Mouse (Mus musculus) lung, embryonic 16.5 days (tissue): ENCODE measurements at regions not wholly inside any gene's neighbourhood (a gene's known extent, or its start where the extent isn't known, plus 50 kb on each side); places are given as distances from the start of the nearest gene placed in this dataset.

Experiments
- ATAC-seq: fragments of 200-750 bp; cut with Nextera tagmentation; 2 replicates; pipeline ENCODE4 v1.8.0; 2017; ENCODE audit warnings: low read depth, mild to moderate bottlenecking, moderate library complexity
- H3K27ac ChIP-seq: fragments of 300-500 bp; sonication (generic); 2 replicates; pipeline ENCODE4 v1.5.1; 2014; ENCODE audit warnings: mild to moderate bottlenecking, control low read depth, low read length
- H3K27me3 ChIP-seq: fragments of 300-500 bp; sonication (generic); 2 replicates; pipeline ENCODE4 v1.6.1; 2014; ENCODE audit warnings: low read depth, low read length, mixed read lengths; ENCODE audit not compliant: control insufficient read depth, insufficient read depth
- H3K36me3 ChIP-seq: fragments of 300-500 bp; sonication (generic); 2 replicates; pipeline ENCODE4 v1.6.1; 2014; ENCODE audit warnings: low read length; ENCODE audit not compliant: control insufficient read depth, insufficient read depth
- H3K4me1 ChIP-seq: fragments of 300-500 bp; sonication (generic); replicated peaks from 2 replicates; pipeline ENCODE4 v1.6.1; 2014; ENCODE audit warnings: low read length, mixed read lengths; ENCODE audit not compliant: control insufficient read depth, insufficient read depth
- H3K4me2 ChIP-seq: fragments of 300-500 bp; sonication (generic); 2 replicates; pipeline ENCODE4 v1.6.1; 2014; ENCODE audit warnings: low read depth, low read length, control low read depth
- H3K4me3 ChIP-seq: fragments of 300-500 bp; sonication (generic); 2 replicates; pipeline ENCODE4 v1.5.1; 2014; ENCODE audit warnings: mild to moderate bottlenecking, low read length, control low read depth
- H3K9ac ChIP-seq: fragments of 300-500 bp; sonication (generic); 2 replicates; pipeline ENCODE4 v1.6.1; 2014; ENCODE audit warnings: low read length, control low read depth
- H3K9me3 ChIP-seq: fragments of 300-500 bp; sonication (generic); 2 replicates; pipeline ENCODE4 v1.6.1; 2016; ENCODE audit warnings: low read length; ENCODE audit not compliant: control insufficient read depth
- WGBS: fragments of 180-500 bp; shearing (Covaris S2); extraction: QIAGEN DNeasy Blood & Tissue Kit; methylation state at CpG from one replicate; pipeline ENCODE4 v1.1.7; 2014; 5-methylcytosine and 5-hydroxymethylcytosine counted together

GRCm38 (mm10) chr15:31673038-31673437 is 71.4 kb downstream of the Fam173b start:
- 43% methylated on average over 5 of the region's 5 CpGs for WGBS
- H3K9ac ChIP-seq, result no peak overlapping the region
- no peaks in the 10 kb centered on the region for H3K36me3 ChIP-seq
- H3K9me3 ChIP-seq, result no peaks in the 10 kb centered on the region
- H3K4me3 ChIP-seq, result no peak overlapping the region
- no peaks in the 10 kb centered on the region for H3K27me3 ChIP-seq
- H3K4me1 ChIP-seq, result 0 out of 2 replicates have a peak, but pooled peaks cover 3% of the 10 kb centered on the region
- no peak overlapping the region for H3K4me2 ChIP-seq
- peak; percentile 64 for ATAC-seq
- no peak overlapping the region for H3K27ac ChIP-seq

GRCm38 (mm10) chr15:31676771-31677191 is 75.1 kb downstream of the Fam173b start:
- no peak overlapping the region for H3K9ac ChIP-seq
- ATAC-seq, result peak; percentile 52

GRCm38 (mm10) chr15:31693109-31693508 is 91.5 kb downstream of the Fam173b start:
- Histone ChIP-seq H3K4me2 (no peak overlapping the region), H3K4me3 (no peak overlapping the region), H3K27ac (no peak overlapping the region), H3K4me1 (no peaks in the 10 kb centered on the region), H3K9ac (no peak overlapping the region), H3K27me3 (no peaks in the 10 kb centered on the region), H3K9me3 (no peaks in the 10 kb centered on the region), H3K36me3 (no peaks in the 10 kb centered on the region)
- ATAC-seq, result no peak
- WGBS, result 22% methylated on average over 3 of the region's 3 CpGs

More at GRCm38 (mm10) chr15:31676771-31677191, 75.1 kb downstream of the Fam173b start:
- no peaks in the 10 kb centered on the region for H3K27me3 ChIP-seq
- no peaks in the 10 kb centered on the region for H3K36me3 ChIP-seq
- H3K9me3 ChIP-seq, result no peaks in the 10 kb centered on the region
- no peak overlapping the region for H3K4me2 ChIP-seq
- 0 out of 2 replicates have a peak, but pooled peaks cover 3% of the 10 kb centered on the region for H3K4me1 ChIP-seq
- no peak overlapping the region for H3K27ac ChIP-seq
- no peak overlapping the region for H3K4me3 ChIP-seq
- WGBS, result 43% methylated on average over 7 of the region's 7 CpGs

GRCm38 (mm10) chr15:31694877-31695671 is 93.4 kb downstream of the Fam173b start:
- Histone ChIP-seq H3K27ac (no peak overlapping the region), H3K9ac (no peak overlapping the region), H3K4me1 (no peaks in the 10 kb centered on the region), H3K4me2 (no peak overlapping the region), H3K27me3 (no peaks in the 10 kb centered on the region), H3K4me3 (no peak overlapping the region), H3K9me3 (no peaks in the 10 kb centered on the region), H3K36me3 (no peaks in the 10 kb centered on the region)
- ATAC-seq, result no peak
- WGBS, result 74% methylated on average over 8 of the region's 8 CpGs

- no peak overlapping the region for H3K4me3 ChIP-seq
- no peaks in the 10 kb centered on the region for H3K9me3 ChIP-seq
- H3K4me2 ChIP-seq, result no peak overlapping the region
- H3K27me3 ChIP-seq, result no peaks in the 10 kb centered on the region
- H3K9ac ChIP-seq, result no peak overlapping the region
- H3K36me3 ChIP-seq, result no peaks in the 10 kb centered on the region
- no peak overlapping the region for H3K27ac ChIP-seq
- H3K4me1 ChIP-seq, result no peaks in the 10 kb centered on the region
- ATAC-seq, result no peak
- WGBS, result 69% methylated on average over 2 of the region's 2 CpGs
Observed at GRCm38 (mm10) chr15:31703400-31703799, 101.7 kb downstream of the Fam173b start.

- Histone ChIP-seq H3K9ac (no peak overlapping the region), H3K4me1 (no peaks in the 10 kb centered on the region), H3K4me2 (no peak overlapping the region), H3K4me3 (no peak overlapping the region), H3K36me3 (no peaks in the 10 kb centered on the region), H3K27me3 (no peaks in the 10 kb centered on the region), H3K9me3 (no peaks in the 10 kb centered on the region), H3K27ac (no peak overlapping the region)
- 82% methylated on average over 1 of the region's 1 CpGs for WGBS
- no peak for ATAC-seq
Observed at GRCm38 (mm10) chr15:31707416-31707815, 105.8 kb downstream of the Fam173b start.

- Histone ChIP-seq H3K27me3 (no peaks in the 10 kb centered on the region), H3K27ac (no peak overlapping the region), H3K9ac (no peak overlapping the region), H3K4me2 (no peak overlapping the region), H3K9me3 (no peaks in the 10 kb centered on the region), H3K4me3 (no peak overlapping the region), H3K36me3 (no peaks in the 10 kb centered on the region), H3K4me1 (no peaks in the 10 kb centered on the region)
- no peak for ATAC-seq
- 66% methylated on average over 1 of the region's 1 CpGs for WGBS
Observed at GRCm38 (mm10) chr15:31721019-31721418, 119.4 kb downstream of the Fam173b start.

- Histone ChIP-seq H3K4me2 (no peak overlapping the region), H3K9ac (no peak overlapping the region), H3K27ac (no peak overlapping the region), H3K4me3 (no peak overlapping the region), H3K9me3 (no peaks in the 10 kb centered on the region), H3K4me1 (no peaks in the 10 kb centered on the region), H3K36me3 (no peaks in the 10 kb centered on the region), H3K27me3 (no peaks in the 10 kb centered on the region)
- no peak for ATAC-seq
- 73% methylated on average over 5 of the region's 5 CpGs for WGBS
Observed at GRCm38 (mm10) chr15:31722429-31722828, 120.8 kb downstream of the Fam173b start.

- H3K27ac ChIP-seq, result no peak overlapping the region
- H3K9ac ChIP-seq, result no peak overlapping the region
- H3K4me2 ChIP-seq, result peak overlapping the region; percentile 34
- peak; percentile 79 for ATAC-seq
- H3K4me1 ChIP-seq, result no peaks in the 10 kb centered on the region
- no peaks in the 10 kb centered on the region for H3K27me3 ChIP-seq
- no peak overlapping the region for H3K4me3 ChIP-seq
- no peaks in the 10 kb centered on the region for H3K9me3 ChIP-seq
- H3K36me3 ChIP-seq, result no peaks in the 10 kb centered on the region
- WGBS, result 50% methylated on average over 11 of the region's 11 CpGs
Observed at GRCm38 (mm10) chr15:31724252-31724651, 122.6 kb downstream of the Fam173b start.
